Mouse (Mus musculus) cerebellum, adult 2 months (tissue): ENCODE measurements around the gene Pigu.

Experiments used
- CTCF ChIP-seq: fragments of 200-500 bp; IDR thresholded peaks from 2 replicates; pipeline ENCODE4 v1.5.1; 2011; ENCODE audit warnings: low read depth, mild to moderate bottlenecking, control low read depth, low read length, moderate library complexity, borderline replicate concordance; ENCODE audit not compliant: insufficient read depth
- POLR2A ChIP-seq: fragments of 200-500 bp; IDR thresholded peaks from 2 replicates; pipeline ENCODE4 v1.6.1; 2011; ENCODE audit warnings: low read length, control low read depth, borderline replicate concordance; ENCODE audit not compliant: insufficient read depth

- TF ChIP-seq CTCF = no peak
- no peak for TF ChIP-seq POLR2A
Measured at GRCm38 (mm10) chr2:155373302-155373701, 16.1 kb upstream of the Pigu start.
